Mouse (Mus musculus): ENCODE measurements at regions not wholly inside any gene's neighbourhood (a gene's known extent, or its start where the extent isn't known, plus 50 kb on each side); places are given as distances from the start of the nearest gene placed in this dataset.

GRCm38 (mm10) chr14:29877671-29878422 lies 90.3 kb upstream of the Selenok start:
- ATAC-seq = no peak

GRCm38 (mm10) chr14:29878423-29878800 lies 89.7 kb upstream of the Selenok start:
- Histone ChIP-seq H3K9me3 (replicated peaks) (no peaks in the 10 kb centered on the region), H3K9ac (no peak overlapping the region), H3K27ac (no peak overlapping the region), H3K4me3 (no peak overlapping the region), H3K4me2 (no peak overlapping the region), H3K4me1 (no peaks in the 10 kb centered on the region), H3K27me3 (replicated peaks) (no peaks in the 10 kb centered on the region), H3K36me3 (no peaks in the 10 kb centered on the region)
- no peak for ATAC-seq
- 73% methylated on average over 7 of the region's 7 CpGs for WGBS (ENCODE audit: insufficient replicate concordance)

More at GRCm38 (mm10) chr14:29877671-29878422, 90.3 kb upstream of the Selenok start:
- no peaks in the 10 kb centered on the region for H3K9me3 ChIP-seq (replicated peaks)
- H3K4me3 ChIP-seq = no peak overlapping the region
- no peak overlapping the region for H3K4me2 ChIP-seq
- H3K27ac ChIP-seq = no peak overlapping the region
- no peaks in the 10 kb centered on the region for H3K4me1 ChIP-seq
- H3K27me3 ChIP-seq (replicated peaks) = no peaks in the 10 kb centered on the region
- no peak overlapping the region for H3K9ac ChIP-seq
- H3K36me3 ChIP-seq = no peaks in the 10 kb centered on the region
- WGBS (ENCODE audit: insufficient replicate concordance) = 49% methylated on average over 11 of the region's 11 CpGs

- Histone ChIP-seq H3K27me3 (replicated peaks) (no peaks in the 10 kb centered on the region), H3K9ac (no peak overlapping the region), H3K36me3 (no peaks in the 10 kb centered on the region), H3K4me3 (no peak overlapping the region), H3K27ac (no peak overlapping the region), H3K4me2 (no peak overlapping the region), H3K4me1 (no peaks in the 10 kb centered on the region), H3K9me3 (replicated peaks) (no peaks in the 10 kb centered on the region)
- WGBS (ENCODE audit: insufficient replicate concordance) = 65% methylated on average over 3 of the region's 3 CpGs
- ATAC-seq = no peak
These were observed 88.8 kb upstream of the Selenok start for GRCm38 (mm10) chr14:29879283-29879682.

- H3K9me3 ChIP-seq (replicated peaks) = no peaks in the 10 kb centered on the region
- H3K9ac ChIP-seq = no peak overlapping the region
- ATAC-seq = no peak
- no peaks in the 10 kb centered on the region for H3K27me3 ChIP-seq (replicated peaks)
- H3K4me3 ChIP-seq = no peak overlapping the region
- no peaks in the 10 kb centered on the region for H3K4me1 ChIP-seq
- 66% methylated on average over 11 of the region's 11 CpGs for WGBS (ENCODE audit: insufficient replicate concordance)
- H3K27ac ChIP-seq = no peak overlapping the region
- H3K4me2 ChIP-seq = no peak overlapping the region
- H3K36me3 ChIP-seq = no peaks in the 10 kb centered on the region
These were observed 85.3 kb upstream of the Selenok start for GRCm38 (mm10) chr14:29882666-29883344.

DNA sequence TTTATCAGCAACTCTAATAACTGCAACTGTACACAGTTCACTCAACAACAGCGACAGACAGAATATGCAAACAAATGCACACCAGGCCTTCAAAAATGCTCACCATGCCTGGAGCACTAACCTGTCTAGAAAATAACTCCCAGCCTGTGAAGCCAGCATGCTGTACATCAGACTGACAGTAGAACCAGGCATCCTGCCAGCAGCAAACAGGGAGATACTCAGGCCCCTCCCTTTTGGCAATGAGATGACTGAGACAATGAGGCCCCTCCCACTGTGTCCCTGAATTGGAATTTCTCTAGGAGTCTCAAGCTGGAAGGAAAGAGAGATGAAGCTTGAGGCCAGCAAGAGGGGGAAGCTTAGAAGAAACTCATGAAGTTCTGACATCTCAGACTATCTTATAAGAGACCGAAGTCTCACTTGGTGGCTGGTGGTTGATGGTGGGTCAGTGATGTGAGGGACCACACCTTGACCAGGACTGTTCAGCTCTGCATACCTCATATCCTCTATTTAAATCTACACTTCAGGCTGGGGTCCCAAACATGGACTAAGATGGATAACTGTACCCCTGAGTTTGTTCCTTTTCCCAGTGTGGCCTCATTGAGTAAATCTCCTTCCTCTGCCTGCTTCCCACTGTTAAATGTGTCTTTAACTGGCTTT lies 72.6 kb upstream of the Selenok start:
- 71% methylated on average over 2 of the region's 2 CpGs for WGBS (ENCODE audit: insufficient replicate concordance)
- no peak overlapping the region for H3K4me3 ChIP-seq
- no peak overlapping the region for H3K4me2 ChIP-seq
- no peak overlapping the region for H3K9ac ChIP-seq
- no peaks in the 10 kb centered on the region for H3K27me3 ChIP-seq (replicated peaks)
- no peak overlapping the region for H3K27ac ChIP-seq
- no peak for ATAC-seq
- no peaks in the 10 kb centered on the region for H3K9me3 ChIP-seq (replicated peaks)
- no peaks in the 10 kb centered on the region for H3K36me3 ChIP-seq
- H3K4me1 ChIP-seq = no peaks in the 10 kb centered on the region

GRCm38 (mm10) chr14:29895989-29896675 lies 72.0 kb upstream of the Selenok start:
- H3K36me3 ChIP-seq = no peaks in the 10 kb centered on the region
- no peaks in the 10 kb centered on the region for H3K4me1 ChIP-seq
- H3K9me3 ChIP-seq (replicated peaks) = no peaks in the 10 kb centered on the region
- ATAC-seq = no peak
- H3K4me3 ChIP-seq = no peak overlapping the region
- H3K4me2 ChIP-seq = no peak overlapping the region
- no peaks in the 10 kb centered on the region for H3K27me3 ChIP-seq (replicated peaks)
- no peak overlapping the region for H3K9ac ChIP-seq
- 56% methylated on average over 6 of the region's 6 CpGs for WGBS (ENCODE audit: insufficient replicate concordance)
- no peak overlapping the region for H3K27ac ChIP-seq

GRCm38 (mm10) chr14:29900931-29901330 lies 67.2 kb upstream of the Selenok start:
- Histone ChIP-seq H3K27ac (no peak overlapping the region), H3K4me2 (no peak overlapping the region), H3K9ac (no peak overlapping the region), H3K36me3 (no peaks in the 10 kb centered on the region), H3K9me3 (replicated peaks) (no peaks in the 10 kb centered on the region), H3K4me1 (no peaks in the 10 kb centered on the region), H3K27me3 (replicated peaks) (no peaks in the 10 kb centered on the region), H3K4me3 (no peak overlapping the region)
- no peak for ATAC-seq
- WGBS (ENCODE audit: insufficient replicate concordance) = 62% methylated on average over 6 of the region's 6 CpGs

- H3K27me3 ChIP-seq (replicated peaks) = no peaks in the 10 kb centered on the region
- no peak overlapping the region for H3K9ac ChIP-seq
- no peaks in the 10 kb centered on the region for H3K36me3 ChIP-seq
- no peak overlapping the region for H3K4me3 ChIP-seq
- WGBS (ENCODE audit: insufficient replicate concordance) = 53% methylated on average over 3 of the region's 3 CpGs
- no peak for ATAC-seq
- H3K4me2 ChIP-seq = no peak overlapping the region
- no peaks in the 10 kb centered on the region for H3K9me3 ChIP-seq (replicated peaks)
- H3K27ac ChIP-seq = no peak overlapping the region
- H3K4me1 ChIP-seq = no peaks in the 10 kb centered on the region
These were observed 64.5 kb upstream of the Selenok start for GRCm38 (mm10) chr14:29903574-29903973.

GRCm38 (mm10) chr14:29904856-29905255 lies 63.3 kb upstream of the Selenok start:
- Histone ChIP-seq H3K27ac (no peak overlapping the region), H3K9me3 (replicated peaks) (no peaks in the 10 kb centered on the region), H3K4me1 (no peaks in the 10 kb centered on the region), H3K9ac (no peak overlapping the region), H3K4me2 (no peak overlapping the region), H3K36me3 (no peaks in the 10 kb centered on the region), H3K4me3 (no peak overlapping the region), H3K27me3 (replicated peaks) (no peaks in the 10 kb centered on the region)
- no peak for ATAC-seq
- WGBS (ENCODE audit: insufficient replicate concordance) = 58% methylated on average over 6 of the region's 6 CpGs

DNA sequence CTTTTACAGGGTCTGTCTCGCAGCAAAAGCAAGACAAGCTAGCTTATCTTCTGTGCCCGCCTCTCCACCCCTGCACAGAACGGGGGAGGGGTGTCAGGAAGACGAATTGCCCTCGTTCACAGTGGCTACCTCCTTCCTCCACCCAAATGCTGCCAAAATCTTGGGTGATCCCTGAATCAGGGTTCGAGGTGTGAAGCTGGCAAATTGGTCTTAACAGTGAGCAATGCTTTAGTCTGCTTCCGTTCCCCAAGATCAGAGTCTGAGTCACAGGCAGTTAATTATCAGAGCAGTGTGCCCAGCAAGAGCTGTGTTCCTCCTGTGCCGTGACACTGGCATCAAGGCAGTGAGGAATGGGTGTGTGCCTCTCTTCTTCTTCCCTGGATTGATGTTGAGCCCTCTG lies 58.4 kb upstream of the Selenok start:
- WGBS (ENCODE audit: insufficient replicate concordance) = 15% methylated on average over 8 of the region's 8 CpGs
- no peak for ATAC-seq

More for the DNA sequence above, 58.4 kb upstream of the Selenok start:
- Histone ChIP-seq H3K9ac (no peak overlapping the region), H3K4me3 (no peak overlapping the region), H3K4me2 (no peak overlapping the region), H3K4me1 (no peaks in the 10 kb centered on the region), H3K27me3 (replicated peaks) (no peaks in the 10 kb centered on the region), H3K36me3 (no peaks in the 10 kb centered on the region), H3K27ac (no peak overlapping the region), H3K9me3 (replicated peaks) (no peaks in the 10 kb centered on the region)

Data from liver, embryonic 12.5 days (tissue).